Comparison of ENCODE assay signal across 15 mouse cellular contexts in genomic region chr19:23018186-23018727, GRCm38 (mm10).
"Had no signal": no experiment of that assay in that cellular context is flagged by ENCODE, and none has a peak within 500 bp of the region (broad histone marks: within the 10 kb centered on the region; RNA-seq: fewer than 3 reads in every experiment).

No protein-coding gene starts in this region.

- H3K4me1 ChIP-seq: kidney, embryonic 15.5 days; limb, embryonic 15.5 days; liver, embryonic 12.5 days; lung, embryonic 15.5 days; midbrain, embryonic 12.5 days; neural tube, embryonic 13.5 days had no signal

- H3K4me2 ChIP-seq: kidney, embryonic 15.5 days; limb, embryonic 15.5 days; liver, embryonic 12.5 days; lung, embryonic 15.5 days; midbrain, embryonic 12.5 days; neural tube, embryonic 13.5 days had no signal

- H3K27ac ChIP-seq: kidney, embryonic 15.5 days; limb, embryonic 15.5 days; liver, embryonic 12.5 days; lung, embryonic 15.5 days; macrophage; midbrain, embryonic 12.5 days; neural tube, embryonic 13.5 days had no signal

- H3K27me3 ChIP-seq: kidney, embryonic 15.5 days; limb, embryonic 15.5 days; liver, embryonic 12.5 days; lung, embryonic 15.5 days; midbrain, embryonic 12.5 days; neural tube, embryonic 13.5 days had no signal

- ATAC-seq: liver, embryonic 12.5 days; midbrain, embryonic 16.5 days had no signal

- DNase-seq: kidney, postnatal 25 days; layer of hippocampus, adult 9-11 months; layer of hippocampus, postnatal 36 days; lung, postnatal 14 days; retina, postnatal 1 day; right cerebral cortex, postnatal 14 days; thymus, postnatal 36 days had no signal

- H3K4me3 ChIP-seq: kidney, embryonic 15.5 days; limb, embryonic 15.5 days; liver, embryonic 12.5 days; lung, embryonic 15.5 days; midbrain, embryonic 12.5 days; neural tube, embryonic 13.5 days had no signal

- H3K9ac ChIP-seq: kidney, embryonic 15.5 days; limb, embryonic 15.5 days; liver, embryonic 12.5 days; lung, embryonic 15.5 days; midbrain, embryonic 12.5 days; neural tube, embryonic 13.5 days had no signal

- H3K36me3 ChIP-seq: kidney, embryonic 15.5 days; limb, embryonic 15.5 days; liver, embryonic 12.5 days; lung, embryonic 15.5 days; midbrain, embryonic 12.5 days; neural tube, embryonic 13.5 days had no signal

- H3K9me3 ChIP-seq: kidney, embryonic 15.5 days; limb, embryonic 15.5 days; liver, embryonic 12.5 days; lung, embryonic 15.5 days; midbrain, embryonic 12.5 days; neural tube, embryonic 13.5 days had no signal
